Mouse (Mus musculus) hematopoietic stem cell, adult 5-6 weeks (primary cell): ENCODE results near the gene Klrg2. TPM values are rescaled to one million over a fixed set of nuclear protein-coding genes. Genes with fewer than 3 reads are reported as not detected.

Experiments
- total RNA-seq: library from RNA; stranded (forward); fragments of 172-1452, 232-1000 nt; gene quantifications from 2 replicates; pipeline ENCODE4 v1.2.3, GENCODE M21; 2017

Klrg2 gene
- total RNA-seq, 1 experiment from 2014 or later = 0.89 TPM

Other genes starting within 250 kb of the Klrg2 start
- gene Ubn2, start 203.3 kb downstream of the Klrg2 start, total RNA-seq = 20.7 and 26.6 TPM in 2 replicates
- gene Fmc1, start 103.7 kb downstream of the Klrg2 start, total RNA-seq = 40.5 and 47.7 TPM in 2 replicates
- gene Luc7l2, start 85.9 kb downstream of the Klrg2 start, total RNA-seq = 342 and 369 TPM in 2 replicates
- gene Clec2l, start 25.8 kb upstream of the Klrg2 start, total RNA-seq = 0.31 TPM in 1 of 2 replicates, not detected in the other
- gene Tbxas1, start 238.2 kb upstream of the Klrg2 start, total RNA-seq = 53.0 and 76.5 TPM in 2 replicates
- 11.8 and 14.1 TPM in 2 replicates for gene Hipk2, start 238.9 kb upstream of the Klrg2 start, total RNA-seq